Mouse (Mus musculus): Measurements from ENCODE around the gene Ppp4c. TPM values are rescaled to one million over a fixed set of nuclear protein-coding genes. Genes with fewer than 3 reads are reported as not detected.

Ppp4c gene
- polyA plus RNA-seq, 1 experiment, result not detected

GRCm38 (mm10) chr7:126765540-126765939, 26.8 kb downstream of the Ppp4c start:
- TF ChIP-seq POLR2A (IDR thresholded peaks at IDR 0.05; ENCODE audit: insufficient read depth, low read depth, low read length) (no peak), CTCF (IDR thresholded peaks at IDR 0.05; ENCODE audit: insufficient read depth, low read depth, low read length) (no peak)
- WGBS, result 69% methylated on average over 9 of the region's 9 CpGs

DNA sequence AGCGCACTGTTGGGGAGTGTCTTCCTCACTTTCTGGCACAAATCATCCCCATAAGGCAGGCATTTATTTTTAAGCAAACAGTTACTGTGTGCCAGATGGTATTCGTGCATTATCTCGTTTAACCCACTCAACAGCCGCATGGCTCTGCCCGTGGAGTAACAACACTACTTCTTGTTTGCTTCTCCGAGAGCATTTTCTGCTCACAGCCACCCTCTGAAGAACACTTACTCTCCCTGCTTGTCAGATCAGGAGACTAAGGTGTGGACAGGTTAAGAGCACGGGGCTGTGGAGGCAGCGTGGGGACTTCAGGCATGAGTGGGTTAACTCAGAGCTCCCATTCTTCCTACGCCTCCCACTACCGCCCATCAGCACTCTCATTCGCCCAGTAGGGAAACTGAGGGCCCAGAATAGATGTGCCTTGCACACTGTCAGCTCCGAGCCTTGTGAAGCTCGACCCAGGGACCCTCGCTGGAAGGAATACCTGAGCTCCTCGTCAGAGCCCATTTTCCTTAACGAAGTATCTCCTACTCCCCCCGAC, 29.8 kb downstream of the Ppp4c start:
- Histone ChIP-seq H3K27ac (ENCODE audit: insufficient read depth, low read depth, low read length) (peak overlapping the region; percentile 63), H3K4me3 (ENCODE audit: insufficient read depth, low read depth, low read length) (peak overlapping the region; percentile 35), H3K4me1 (ENCODE audit: control insufficient read depth, insufficient read depth, low read length) (peaks cover 52% of the 10 kb centered on the region)
- 27% methylated on average over 17 of the region's 17 CpGs for WGBS
- TF ChIP-seq CTCF (IDR thresholded peaks at IDR 0.05; ENCODE audit: insufficient read depth, low read depth, low read length), result no peak
- TF ChIP-seq POLR2A (IDR thresholded peaks at IDR 0.05; ENCODE audit: insufficient read depth, low read depth, low read length), result no peak

More at GRCm38 (mm10) chr7:126765540-126765939, 26.8 kb downstream of the Ppp4c start:
- Histone ChIP-seq H3K4me3 (ENCODE audit: insufficient read depth, low read depth, low read length) (no peak overlapping the region), H3K27ac (ENCODE audit: insufficient read depth, low read depth, low read length) (no peak overlapping the region), H3K4me1 (ENCODE audit: control insufficient read depth, insufficient read depth, low read length) (peaks cover 40% of the 10 kb centered on the region)

DNA sequence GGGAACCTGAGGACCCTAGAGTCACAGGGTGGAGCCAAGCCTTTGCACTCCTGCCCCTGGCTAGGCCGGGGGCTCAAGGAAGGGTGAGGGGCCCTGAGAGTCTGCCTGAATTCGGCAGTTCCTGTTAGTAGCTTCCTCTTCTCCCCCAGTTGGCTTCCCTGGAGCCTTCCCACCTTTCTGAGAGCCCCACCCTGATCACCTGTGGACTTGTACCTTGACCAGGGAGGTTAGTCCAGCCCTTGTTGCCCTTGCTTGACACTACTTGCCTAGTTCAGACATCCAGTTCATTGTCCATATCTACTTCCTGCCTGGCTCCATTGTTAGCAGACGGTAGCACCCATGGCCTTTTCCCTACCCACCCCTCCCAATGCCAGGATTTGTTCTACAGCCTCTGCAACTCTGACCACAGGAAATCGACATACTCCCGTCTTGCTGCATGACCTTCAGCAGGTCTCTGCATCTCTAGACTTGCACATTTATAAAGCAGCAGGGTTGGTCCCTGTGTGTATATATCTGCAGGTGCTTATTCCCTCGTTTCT, 30.7 kb downstream of the Ppp4c start:
- peaks cover 52% of the 10 kb centered on the region for H3K4me1 ChIP-seq (ENCODE audit: control insufficient read depth, insufficient read depth, low read length)
- no peak for TF ChIP-seq POLR2A (IDR thresholded peaks at IDR 0.05; ENCODE audit: insufficient read depth, low read depth, low read length)
- H3K4me3 ChIP-seq (ENCODE audit: insufficient read depth, low read depth, low read length), result no peak overlapping the region
- 58% methylated on average over 6 of the region's 6 CpGs for whole genome bisulfite sequencing
- peak overlapping the region; percentile 63 for H3K27ac ChIP-seq (ENCODE audit: insufficient read depth, low read depth, low read length)

DNA sequence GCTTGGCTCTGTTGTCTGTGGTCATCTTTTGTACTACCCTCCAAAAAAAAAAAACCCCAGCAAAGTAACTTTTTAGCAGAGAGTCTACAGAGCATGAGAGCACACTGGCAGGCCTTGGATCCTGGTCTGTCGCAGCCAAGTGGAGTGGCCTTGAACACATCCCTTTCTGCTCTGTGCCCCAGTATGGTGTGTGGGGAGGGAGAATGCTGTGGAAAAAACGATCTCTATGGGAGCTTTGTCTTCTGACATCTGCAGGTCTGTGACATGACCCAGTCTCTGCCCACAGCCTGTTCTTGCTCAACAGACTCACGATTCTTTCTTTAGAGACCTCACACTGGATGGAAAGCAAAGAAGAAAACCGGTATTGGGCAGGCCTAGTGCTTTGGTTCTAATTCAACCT, 31.3 kb downstream of the Ppp4c start:
- peak overlapping the region; percentile 91 for H3K27ac ChIP-seq (ENCODE audit: insufficient read depth, low read depth, low read length)
- TF ChIP-seq POLR2A (IDR thresholded peaks at IDR 0.05; ENCODE audit: insufficient read depth, low read depth, low read length), result no peak
- TF ChIP-seq CTCF (IDR thresholded peaks at IDR 0.05; ENCODE audit: insufficient read depth, low read depth, low read length), result no peak
- no peak overlapping the region for H3K4me3 ChIP-seq (ENCODE audit: insufficient read depth, low read depth, low read length)
- peaks cover 52% of the 10 kb centered on the region for H3K4me1 ChIP-seq (ENCODE audit: control insufficient read depth, insufficient read depth, low read length)
- WGBS, result 24% methylated on average over 4 of the region's 4 CpGs

DNA sequence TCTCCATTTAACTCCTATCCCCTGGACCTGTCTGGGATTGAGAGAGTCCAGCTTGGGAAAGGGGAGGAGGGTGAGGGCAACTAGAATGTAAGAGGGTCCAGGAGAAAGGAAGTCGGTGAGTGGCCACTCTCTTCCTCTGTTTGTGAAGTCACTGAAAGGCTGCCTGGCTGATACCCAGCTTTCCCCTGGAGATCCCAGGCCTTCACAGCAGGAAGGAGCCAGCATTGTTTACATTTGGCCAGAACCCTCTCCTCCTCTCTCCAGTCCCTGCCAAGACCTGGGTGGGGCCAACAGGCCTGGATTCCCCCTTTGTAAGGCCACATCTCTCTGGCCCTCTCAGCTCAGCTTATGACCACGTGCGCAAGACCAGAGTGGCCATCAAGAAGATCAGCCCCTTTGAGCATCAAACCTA, 31.9 kb downstream of the Ppp4c start:
- WGBS, result 19% methylated on average over 3 of the region's 3 CpGs
- Histone ChIP-seq H3K4me1 (ENCODE audit: control insufficient read depth, insufficient read depth, low read length) (peaks cover 49% of the 10 kb centered on the region), H3K4me3 (ENCODE audit: insufficient read depth, low read depth, low read length) (peak overlapping the region; percentile 83), H3K27ac (ENCODE audit: insufficient read depth, low read depth, low read length) (peak overlapping the region; percentile 91)
- no peak for TF ChIP-seq CTCF (IDR thresholded peaks at IDR 0.05; ENCODE audit: insufficient read depth, low read depth, low read length)
- no peak for TF ChIP-seq POLR2A (IDR thresholded peaks at IDR 0.05; ENCODE audit: insufficient read depth, low read depth, low read length)

GRCm38 (mm10) chr7:126759672-126760390, 32.5 kb downstream of the Ppp4c start:
- Histone ChIP-seq H3K4me1 (ENCODE audit: control insufficient read depth, insufficient read depth, low read length) (peaks cover 43% of the 10 kb centered on the region), H3K27ac (ENCODE audit: insufficient read depth, low read depth, low read length) (peak overlapping the region; percentile 91), H3K4me3 (ENCODE audit: insufficient read depth, low read depth, low read length) (peak overlapping the region; percentile 83)
- TF ChIP-seq CTCF (IDR thresholded peaks at IDR 0.05; ENCODE audit: insufficient read depth, low read depth, low read length) (no peak), POLR2A (IDR thresholded peaks at IDR 0.05; ENCODE audit: insufficient read depth, low read depth, low read length) (no peak)
- 5% methylated on average over 22 of the region's 24 CpGs for WGBS

- WGBS, result 3% methylated on average over 33 of the region's 38 CpGs
- Histone ChIP-seq H3K4me1 (ENCODE audit: control insufficient read depth, insufficient read depth, low read length) (peaks cover 37% of the 10 kb centered on the region), H3K27ac (ENCODE audit: insufficient read depth, low read depth, low read length) (peak within 1 kb of the TSS; percentile 91), H3K4me3 (ENCODE audit: insufficient read depth, low read depth, low read length) (peak within 1 kb of the TSS; percentile 83)
- TF ChIP-seq CTCF (IDR thresholded peaks at IDR 0.05; ENCODE audit: insufficient read depth, low read depth, low read length) (peak; percentile 56; the same call in 1 of the 2 replicates), POLR2A (IDR thresholded peaks at IDR 0.05; ENCODE audit: insufficient read depth, low read depth, low read length) (no peak)
Measured at GRCm38 (mm10) chr7:126759050-126759671, 33.1 kb downstream of the Ppp4c start, which contains the start of gene Mapk3. TSS of gene Mapk3 (plus strand) at chr7:126759601.

DNA sequence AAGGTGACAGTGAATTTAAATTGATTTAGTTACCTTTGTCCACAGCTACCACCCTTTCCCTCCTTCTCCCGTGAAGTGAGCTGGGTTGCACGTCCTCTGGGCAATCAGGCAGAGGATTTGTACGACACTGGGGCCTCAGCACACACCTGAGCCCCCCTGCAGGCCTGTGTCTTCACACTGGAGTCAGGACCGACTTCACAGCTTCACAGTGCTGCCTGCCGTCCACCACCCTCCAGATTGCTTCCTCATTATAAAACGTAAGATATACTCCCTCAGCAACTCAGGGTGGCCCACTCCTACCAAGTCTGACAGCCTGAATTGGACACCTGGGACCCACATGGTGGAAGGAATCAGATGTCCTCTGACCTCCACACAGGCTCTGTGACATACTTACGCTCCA, 33.8 kb downstream of the Ppp4c start:
- Histone ChIP-seq H3K4me1 (ENCODE audit: control insufficient read depth, insufficient read depth, low read length) (peaks cover 31% of the 10 kb centered on the region), H3K27ac (ENCODE audit: insufficient read depth, low read depth, low read length) (no peak overlapping the region), H3K4me3 (ENCODE audit: insufficient read depth, low read depth, low read length) (no peak overlapping the region)
- WGBS, result 78% methylated on average over 7 of the region's 7 CpGs
- TF ChIP-seq POLR2A (IDR thresholded peaks at IDR 0.05; ENCODE audit: insufficient read depth, low read depth, low read length), result no peak
- TF ChIP-seq CTCF (IDR thresholded peaks at IDR 0.05; ENCODE audit: insufficient read depth, low read depth, low read length), result no peak

DNA sequence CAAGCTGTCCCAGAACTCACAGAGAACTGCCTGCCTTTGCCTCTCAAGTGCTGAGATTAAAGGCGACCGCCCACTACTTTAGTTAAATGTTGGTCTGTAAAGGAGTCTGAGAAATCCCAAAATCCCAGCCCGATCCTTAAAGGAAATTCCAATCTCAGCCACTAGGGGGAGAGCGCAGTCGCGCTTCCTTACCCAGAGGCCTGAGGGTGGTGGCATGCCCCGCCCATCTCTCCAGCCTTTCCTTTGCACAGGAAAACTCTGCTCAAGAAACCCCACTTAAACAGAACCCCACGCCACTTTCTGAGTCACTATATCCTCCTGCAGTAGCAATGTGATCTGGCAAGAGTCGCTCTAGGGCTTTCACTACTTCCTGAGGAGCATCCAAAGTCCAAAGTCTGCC, 37.4 kb downstream of the Ppp4c start:
- H3K4me1 ChIP-seq (ENCODE audit: control insufficient read depth, insufficient read depth, low read length), result peaks cover 7% of the 10 kb centered on the region
- TF ChIP-seq CTCF (IDR thresholded peaks at IDR 0.05; ENCODE audit: insufficient read depth, low read depth, low read length) (peak; percentile 74; the same call in 1 of the 2 replicates), POLR2A (IDR thresholded peaks at IDR 0.05; ENCODE audit: insufficient read depth, low read depth, low read length) (no peak)
- under 1% methylated on average over 9 of the region's 9 CpGs for WGBS
- no peak overlapping the region for H3K4me3 ChIP-seq (ENCODE audit: insufficient read depth, low read depth, low read length)
- no peak overlapping the region for H3K27ac ChIP-seq (ENCODE audit: insufficient read depth, low read depth, low read length)

Data from olfactory bulb, adult 2 months (tissue).